In the genomic region with DNA sequence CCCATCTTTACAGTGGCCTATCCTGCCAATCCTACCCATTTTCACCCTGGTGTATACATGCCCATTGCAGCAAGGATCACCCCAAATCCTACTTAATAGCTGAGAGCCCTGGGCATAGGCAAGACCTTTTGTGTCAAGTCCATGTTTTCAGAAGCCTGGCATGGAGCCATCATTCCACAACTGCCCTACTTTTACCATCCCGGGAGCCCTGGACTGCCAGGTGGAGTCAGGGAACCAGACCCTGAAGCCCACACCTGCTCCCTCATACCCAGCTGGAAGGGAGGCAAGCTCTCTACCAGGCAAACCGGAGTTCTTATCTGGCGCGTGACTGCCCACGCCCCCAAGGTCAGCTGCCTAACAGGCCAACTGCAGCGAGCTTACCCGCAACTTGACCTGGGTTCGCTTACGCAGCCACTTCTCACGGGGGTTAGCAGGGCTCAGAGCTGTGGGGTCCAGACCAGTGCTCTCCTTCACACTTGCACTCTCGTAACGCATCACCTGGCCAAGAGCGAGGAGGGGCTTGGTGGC, we compare ENCODE assay signal across 26 mouse cellular contexts. TPM values are rescaled to one million over a fixed set of nuclear protein-coding genes. Genes with fewer than 3 reads are reported as not detected.
DNase-seq lines count a peak whose midpoint lies in the region; TF ChIP-seq lines count a peak whose summit lies in the region.
"Had no signal": no experiment of that assay in that cellular context is flagged by ENCODE, and none has a peak within 500 bp of the region (broad histone marks: within the 10 kb centered on the region; RNA-seq: fewer than 3 reads in every experiment).

No protein-coding gene starts in this region.

- H3K36me3 ChIP-seq in myocyte (ENCODE audit: control insufficient read depth, insufficient read depth) = no peaks in the 10 kb centered on the region
- H3K36me3 ChIP-seq: embryonic facial prominence, embryonic 12.5 days; G1E; heart, embryonic 15.5 days; hindbrain, embryonic 10.5 days; intestine, embryonic 15.5 days had no signal

- no peak overlapping the region for H3K4me3 ChIP-seq in myocyte
- H3K4me3 ChIP-seq: embryonic facial prominence, embryonic 12.5 days; embryonic facial prominence, embryonic 15.5 days; gastrocnemius, adult 2 months; heart, embryonic 12.5 days; heart, embryonic 15.5 days; hindbrain, embryonic 10.5 days; hindbrain, embryonic 13.5 days; intestine, embryonic 15.5 days had no signal

- H3K79me2 ChIP-seq in myocyte (ENCODE audit: control insufficient read depth, insufficient read depth) = no peaks in the 10 kb centered on the region

- H3ac ChIP-seq in myocyte (ENCODE audit: control insufficient read depth, insufficient read length) = no peak overlapping the region

- TF ChIP-seq POLR2A in myocyte (IDR thresholded peaks at IDR 0.05; ENCODE audit: insufficient read length, low read depth) = no peak

- no peak overlapping the region for H3K4me2 ChIP-seq in myocyte (ENCODE audit: low read depth)
- H3K4me2 ChIP-seq: embryonic facial prominence, embryonic 12.5 days; embryonic facial prominence, embryonic 15.5 days; heart, embryonic 12.5 days; heart, embryonic 15.5 days; hindbrain, embryonic 13.5 days; intestine, embryonic 15.5 days had no signal

- peak; percentile 28 for DNase-seq in adrenal gland, postnatal 14 days
- DNase-seq in adrenal gland, postnatal 25 days = no peak
- peak; percentile 62 for DNase-seq in cerebellum, adult 9-11 months
- DNase-seq in cerebellum, postnatal 14 days = no peak
- peak; percentile 42 for DNase-seq in retina, postnatal 1 day
- no peak for DNase-seq in retina, embryonic 14.5 days (ENCODE audit: low spot score)
- DNase-seq: B cell, adult 2 months; forebrain, postnatal 0 days; gastrocnemius, adult 2 months; gastrocnemius, postnatal 14 days; heart, adult 11 months; heart, postnatal 10 days; heart, postnatal 36 days; kidney, adult 11 months had no signal

- peaks cover 4% of the 10 kb centered on the region for H3K27me3 ChIP-seq in myocyte (ENCODE audit: control insufficient read depth, insufficient read depth, insufficient read length)
- H3K27me3 ChIP-seq: embryonic facial prominence, embryonic 12.5 days; embryonic facial prominence, embryonic 15.5 days; intestine, embryonic 15.5 days; Patski had no signal

TF ChIP-seq in myocyte, 11 proteins besides CTCF, POLR2A, EP300 and RAD21:
- TF ChIP-seq TCF12 (IDR thresholded peaks at IDR 0.05; ENCODE audit: insufficient read depth, poor library complexity, severe bottlenecking) (no peak), MYOG (IDR thresholded peaks at IDR 0.05; ENCODE audit: control insufficient read depth in 1 of 3, insufficient read depth in 1 of 3, insufficient read length in 2 of 3, low read depth in 2 of 3) (peak in 2 of 3 experiments; percentile 45 to 76), CEBPB (IDR thresholded peaks at IDR 0.05; ENCODE audit: insufficient read depth, poor library complexity, severe bottlenecking) (no peak), USF1 (IDR thresholded peaks at IDR 0.05; ENCODE audit: low read depth) (no peak), MAX (IDR thresholded peaks at IDR 0.05; ENCODE audit: low read depth) (no peak), SRF (IDR thresholded peaks at IDR 0.05; ENCODE audit: control insufficient read depth, insufficient read length, low read depth) (no peak), POLR2AphosphoS2 (IDR thresholded peaks at IDR 0.05; ENCODE audit: insufficient read length, low read depth) (no peak), MYOD1 (IDR thresholded peaks at IDR 0.05; ENCODE audit: control insufficient read depth in 1 of 3, insufficient read length in 2 of 3, low read depth in 2 of 3) (peak in 2 of 3 experiments; percentile 66 to 74)

RNA-seq across cellular contexts. Expression of gene Pimreg, which starts 19.3 kb away (rescaled TPM):
- total RNA-seq in adrenal gland, postnatal 14 days (2021) = 13.2 and 13.4 TPM in 2 replicates
- 8.4 and 13.2 TPM in 2 replicates for total RNA-seq in adrenal gland, postnatal 25 days (2021)
- 77.9 TPM for polyA plus RNA-seq in myocyte (2012; fragmentation: generic; extraction: Trizol)
- total RNA-seq: G1E; gastrocnemius, adult 2 months had no signal
- polyA plus RNA-seq: G1E had no signal

RNA-seq across cellular contexts. Expression of gene Aipl1, which starts 23.8 kb away (rescaled TPM):
- 0.15 and 0.41 TPM in 2 replicates for total RNA-seq in adrenal gland, postnatal 14 days (2021)
- total RNA-seq in adrenal gland, postnatal 25 days (2021) = 0.18 TPM in 1 of 2 replicates, not detected in the other
- polyA plus RNA-seq in myocyte (2012; fragmentation: generic; extraction: Trizol) = 0.38 TPM
- total RNA-seq: adrenal gland, adult 18-20 months; adrenal gland, postnatal 36 days; gastrocnemius, adult 2 months; heart, postnatal 36 days had no signal
- polyA plus RNA-seq: G1E had no signal

Comparison
In these comparisons a context has a peak if more than half of its experiments do, and no peak if none do; other contexts are left out.
1. DNase-seq: peak in adrenal gland, postnatal 14 days (single experiment), cerebellum, adult 9-11 months (single experiment) and retina, postnatal 1 day (single experiment); none in adrenal gland, postnatal 25 days (single experiment), cerebellum, postnatal 14 days (0 of 2) and retina, embryonic 14.5 days (single experiment).